Mouse (Mus musculus) retina, postnatal 1 day (tissue): ENCODE data around the gene Slc51a.

Experiments used
- DNase-seq: peaks from one replicate; pipeline ENCODE4 v3.0.0-alpha.2; 2012

The Slc51a gene

DNA sequence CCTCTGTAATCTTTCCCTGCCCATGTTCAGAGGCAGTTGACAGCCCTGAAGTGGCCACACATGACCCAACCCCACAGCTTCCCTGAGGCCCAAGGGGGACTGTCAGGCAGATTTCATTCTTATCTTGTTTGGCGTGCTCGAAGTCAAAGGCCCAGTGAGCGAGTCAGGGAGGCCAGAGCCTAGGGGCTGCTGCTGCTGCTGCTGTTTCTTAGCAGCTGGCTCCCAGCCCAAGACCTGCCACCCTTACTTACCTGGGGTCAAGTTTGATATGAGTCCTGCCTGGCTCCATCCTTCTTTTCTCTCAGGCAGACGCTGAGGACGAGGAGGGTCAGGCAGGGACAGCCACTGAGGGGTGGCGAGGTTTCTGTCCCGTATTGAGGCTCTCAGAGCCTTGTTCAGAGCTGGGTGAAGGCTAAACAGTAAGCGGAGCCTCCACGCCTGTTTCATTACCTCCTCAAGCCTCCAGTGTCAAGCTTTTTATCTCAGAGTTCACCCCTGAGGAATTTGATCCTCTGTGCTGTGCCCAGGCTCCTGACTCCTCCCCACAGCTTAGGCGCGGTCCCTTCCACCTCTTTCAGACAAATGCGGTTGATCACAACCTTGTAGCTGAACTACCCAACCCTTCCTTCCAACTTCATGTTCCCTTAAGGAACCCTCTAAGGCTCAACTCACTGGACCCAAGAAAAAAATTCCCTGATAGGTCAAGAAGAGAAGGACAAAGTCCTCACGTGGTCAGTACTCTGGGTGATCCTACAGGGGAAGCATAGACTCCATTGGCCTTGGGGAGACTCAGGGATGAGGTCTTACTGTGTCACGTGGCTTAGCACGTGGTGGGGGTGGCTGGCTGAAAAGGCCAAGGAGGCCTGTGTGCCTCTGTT is at the start of gene Slc51a:
Gene Slc51a (minus strand): TSS at position 646 of the 878 bp plus-strand sequence.
- peak; percentile 54 for DNase-seq

DNA sequence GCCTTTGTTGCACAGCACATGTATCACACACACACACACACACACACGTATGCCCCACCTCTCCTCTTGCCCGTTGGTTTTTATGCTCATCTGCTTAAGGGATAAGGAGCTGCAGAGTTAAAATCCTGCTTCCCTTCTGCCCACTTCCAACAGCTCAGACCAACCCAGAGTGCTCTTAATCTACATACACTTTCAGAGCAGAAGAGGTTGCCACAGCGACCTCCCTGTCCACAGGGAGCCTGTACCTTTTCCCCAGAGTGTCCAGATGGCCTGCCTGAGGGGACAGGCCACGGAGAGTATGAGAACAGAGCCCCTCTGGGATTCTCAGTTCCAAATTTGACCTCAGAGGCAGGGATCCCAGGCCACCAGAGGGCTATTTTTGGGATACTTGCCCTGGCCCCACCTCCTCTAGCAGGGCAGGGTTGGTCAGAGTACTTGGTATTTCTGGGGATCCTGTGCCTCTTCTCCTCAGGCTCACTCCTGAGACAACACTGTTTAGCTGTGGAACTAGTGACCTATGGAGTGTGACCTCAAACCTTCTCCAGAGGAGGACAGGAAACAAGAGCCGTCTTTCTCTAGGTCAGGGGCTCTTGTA is 47.6 kb upstream of the Slc51a start:
- peak; percentile 61 for DNase-seq

DNA sequence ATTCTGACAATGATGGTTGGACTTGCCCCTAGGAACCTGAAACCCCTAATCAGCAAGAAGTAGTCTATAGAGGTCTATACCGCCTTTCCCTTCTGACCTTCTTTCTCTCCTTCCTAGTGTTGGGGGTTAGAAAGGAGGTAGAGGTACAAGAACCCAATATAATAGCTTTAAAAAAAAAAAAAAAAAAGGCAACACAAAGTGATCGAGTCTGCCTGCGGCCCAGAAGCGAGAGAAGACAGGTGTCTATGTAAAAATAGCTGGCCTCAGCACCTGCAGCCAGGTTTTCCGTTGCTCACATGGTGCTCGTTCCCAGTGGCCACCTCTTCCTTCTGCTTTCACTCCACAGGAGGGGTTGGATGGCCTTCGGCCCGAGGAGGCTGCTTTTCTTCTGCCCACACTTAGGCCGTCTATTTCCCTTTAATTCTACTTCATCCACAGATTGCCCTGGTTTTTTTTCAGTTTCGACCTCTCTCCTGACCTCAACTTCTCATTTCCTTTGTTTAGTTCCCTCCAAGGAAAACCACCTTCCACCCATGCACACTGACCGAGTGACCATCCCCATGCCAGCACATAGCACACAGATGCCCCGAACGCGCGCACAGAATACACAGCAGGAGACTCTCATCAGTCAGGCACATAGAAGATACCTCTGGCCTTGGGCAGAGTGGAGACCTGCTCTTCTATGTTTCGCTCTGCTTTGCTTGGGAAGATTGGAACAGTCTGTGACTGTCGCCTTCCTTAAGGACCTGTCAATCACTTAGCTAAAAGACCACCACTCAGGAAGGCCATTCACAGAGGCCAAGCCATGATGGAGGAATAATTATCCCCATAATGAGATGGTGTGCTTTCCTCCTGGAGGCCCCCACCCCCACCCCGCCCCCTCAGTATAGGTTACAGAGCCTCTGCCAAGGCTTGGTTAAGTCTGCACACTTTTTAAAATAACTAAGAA is 45.5 kb upstream of the Slc51a start:
- DNase-seq, result no peak

DNA sequence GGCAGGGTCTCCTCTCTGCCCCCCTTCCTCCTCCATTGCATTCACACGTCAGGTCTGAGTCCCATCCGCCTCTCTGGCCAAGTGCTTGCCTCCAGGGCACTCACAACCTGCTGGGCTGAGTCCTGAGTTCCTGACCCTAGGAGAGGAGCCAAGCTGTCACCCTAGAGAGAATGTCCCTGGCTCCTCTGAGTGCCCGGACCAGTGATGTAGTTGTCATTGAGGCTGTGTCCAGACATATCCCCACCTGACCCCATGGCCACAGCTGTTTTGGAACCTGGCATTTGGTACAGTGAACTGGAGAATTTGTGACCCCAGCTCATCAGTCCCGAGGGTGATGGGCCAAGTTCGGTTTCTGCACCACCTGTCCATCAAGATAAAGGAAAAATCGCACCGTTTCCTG is 39.2 kb upstream of the Slc51a start:
- no peak for DNase-seq

DNA sequence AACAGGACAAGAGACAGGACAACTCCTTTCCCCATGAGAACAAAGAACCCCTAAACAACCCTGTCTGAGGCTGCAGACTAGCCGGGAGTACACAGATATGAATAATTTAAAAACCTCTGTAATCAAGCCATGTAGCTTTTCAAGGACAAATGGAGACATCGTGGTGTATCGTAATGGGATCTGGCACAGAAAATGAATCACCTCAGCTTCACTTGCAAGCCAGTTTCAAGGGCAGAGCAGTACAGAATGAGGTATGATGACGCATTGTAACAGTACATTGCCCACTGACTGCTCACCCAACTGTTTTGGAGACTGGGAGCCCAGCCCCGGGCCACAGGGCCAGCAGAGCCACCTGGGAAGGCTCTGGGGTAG is 36.6 kb upstream of the Slc51a start:
- DNase-seq, result peak; percentile 45

DNA sequence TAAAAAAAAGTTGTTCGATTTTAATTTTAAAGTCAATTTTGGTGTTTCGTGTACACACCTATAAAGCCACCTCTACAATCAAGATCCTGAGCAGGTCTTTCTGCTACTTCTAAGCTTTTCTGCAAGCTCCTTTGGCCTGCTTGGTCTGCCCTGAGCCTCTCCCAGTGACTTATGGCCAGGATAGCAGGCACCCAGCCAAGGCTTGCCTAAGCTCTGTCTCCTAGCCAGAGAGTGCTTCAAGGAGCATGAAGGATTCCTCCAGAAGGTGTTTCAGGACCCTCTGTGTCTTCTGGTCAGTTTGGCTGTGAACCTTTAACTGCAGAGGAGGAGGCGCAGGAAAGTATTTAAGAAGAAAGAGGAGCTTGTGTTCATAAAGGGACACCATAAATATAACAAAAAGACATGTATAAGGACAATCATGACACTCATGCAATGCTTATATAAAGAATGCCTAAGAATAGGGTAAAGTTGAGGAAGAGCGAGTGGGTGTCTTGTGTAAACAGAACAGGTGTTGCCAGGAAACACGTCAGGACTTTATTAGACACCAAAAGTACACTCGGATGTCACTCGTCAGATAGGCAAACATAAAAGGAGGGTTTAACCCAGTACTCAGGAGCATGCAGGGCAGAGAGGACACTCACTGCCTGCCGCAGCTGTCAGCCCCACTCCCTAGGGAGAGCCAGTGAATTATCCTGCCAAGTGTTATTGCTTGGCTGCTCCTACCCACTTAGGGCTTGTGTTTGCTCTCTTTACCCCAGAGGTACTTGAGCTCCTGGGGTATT is 36.0 kb upstream of the Slc51a start:
- DNase-seq, result no peak

DNA sequence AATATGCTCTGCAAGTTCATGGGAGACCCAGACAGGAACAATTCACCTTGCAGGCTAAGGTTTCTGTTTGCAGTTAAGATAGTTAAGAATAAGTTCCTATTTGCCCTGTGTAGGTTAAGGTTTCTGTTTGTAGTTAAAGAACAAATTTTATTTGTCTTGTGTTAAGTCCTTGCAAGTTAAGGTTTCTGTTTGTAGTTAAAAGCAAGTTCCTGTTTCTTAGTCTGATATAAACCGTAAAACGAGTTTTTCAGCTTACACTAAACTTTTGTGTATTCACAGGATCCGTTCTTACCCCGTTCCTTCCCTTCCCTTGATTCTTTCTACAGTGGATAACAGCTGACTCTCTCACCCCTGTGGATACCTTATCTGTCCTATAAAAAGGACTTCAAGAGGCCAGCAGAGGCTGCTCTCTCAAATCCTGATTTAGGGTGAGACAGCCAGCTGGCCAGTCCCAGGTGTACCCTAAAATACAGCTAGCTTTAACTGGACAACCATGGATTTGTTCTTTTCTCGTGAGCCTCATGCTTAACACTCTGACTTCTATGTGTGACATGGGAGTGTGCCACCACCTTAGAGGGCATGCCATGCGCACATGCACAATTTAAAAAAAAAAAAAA is 35.0 kb upstream of the Slc51a start:
- DNase-seq, result no peak

DNA sequence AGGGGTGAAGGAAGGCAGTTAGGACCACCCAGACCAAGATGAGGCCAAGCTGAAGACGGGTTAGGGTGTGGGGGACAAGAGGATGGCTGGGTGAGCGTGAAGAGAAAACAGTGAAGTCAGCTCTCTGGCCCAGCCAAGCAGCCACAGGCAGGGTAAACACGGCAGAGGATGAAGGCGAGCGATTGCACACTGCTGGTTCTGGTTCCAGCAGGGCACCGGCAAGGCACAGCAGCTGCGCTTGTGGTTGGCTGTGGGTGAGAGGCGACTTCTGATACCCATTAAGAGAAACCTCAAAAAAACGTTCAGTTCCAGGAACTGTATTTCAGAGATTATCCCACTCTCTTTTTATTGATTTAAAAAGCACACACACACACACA is 32.7 kb upstream of the Slc51a start:
- DNase-seq, result no peak

DNA sequence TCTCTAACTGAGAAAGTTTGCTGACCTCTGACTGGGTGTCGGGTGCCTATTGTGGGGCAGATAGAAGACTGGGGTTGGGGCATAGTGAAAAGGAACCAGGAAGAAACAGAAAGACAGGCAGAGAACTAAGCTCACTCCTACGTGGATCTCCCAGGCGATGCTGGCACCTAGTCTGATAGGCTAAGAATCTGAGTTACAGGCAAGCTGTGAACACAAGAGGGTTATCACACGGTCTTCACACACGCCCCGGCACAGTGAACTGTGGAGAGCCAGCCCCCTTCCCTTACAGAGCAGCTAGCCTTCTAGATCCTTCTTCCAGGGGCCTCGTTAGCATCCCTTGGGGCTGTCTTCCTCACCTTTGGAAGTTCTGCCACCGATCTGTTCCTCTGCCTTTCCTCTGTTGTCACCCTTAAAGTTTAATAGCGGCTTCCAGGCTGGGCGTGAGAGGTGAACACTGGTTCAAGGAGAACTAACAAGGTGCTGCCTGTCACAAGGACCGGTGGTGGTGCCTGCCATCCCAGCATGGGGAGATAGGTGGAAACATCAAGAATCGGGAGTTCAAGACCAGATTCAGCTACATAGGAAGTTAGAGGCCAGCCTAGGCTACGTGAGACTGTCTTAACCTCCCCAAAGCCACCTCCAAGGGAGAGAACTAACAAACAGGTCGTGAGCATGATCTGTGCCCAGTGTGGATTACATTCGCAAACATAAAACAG is 32.1 kb upstream of the Slc51a start:
- no peak for DNase-seq

DNA sequence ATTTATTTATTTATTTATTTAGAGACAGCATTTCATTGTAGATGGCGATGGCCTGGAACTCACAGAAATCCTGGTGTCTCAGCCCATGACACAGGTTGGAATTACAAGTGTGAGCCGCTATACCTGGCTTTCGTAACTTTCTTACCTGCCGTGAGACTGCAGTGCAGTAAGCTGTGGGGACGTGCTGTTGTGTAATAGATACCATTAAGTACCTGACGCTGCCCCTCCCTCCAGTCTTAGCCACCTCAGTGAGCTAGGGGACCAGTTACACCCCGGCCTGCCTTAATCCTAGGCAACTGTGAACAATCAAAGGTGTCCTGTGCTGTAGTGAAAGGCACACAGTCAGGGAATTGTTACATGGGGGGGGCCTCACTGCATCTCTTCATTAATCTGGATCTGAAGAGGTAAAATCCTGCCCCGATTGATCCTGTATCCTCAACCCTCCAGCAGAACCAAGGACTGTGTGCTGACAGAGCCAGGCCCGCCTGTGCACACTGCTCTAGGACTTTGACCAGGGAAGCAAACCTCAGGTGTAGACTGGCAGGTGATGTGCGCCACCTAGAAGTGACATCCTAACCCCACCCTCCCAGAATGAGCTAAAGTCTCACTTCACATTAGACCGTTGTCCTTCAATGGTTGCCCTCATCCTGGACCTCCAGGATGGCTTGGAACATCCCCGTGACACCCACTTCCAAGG is 30.3 kb upstream of the Slc51a start:
- no peak for DNase-seq

DNA sequence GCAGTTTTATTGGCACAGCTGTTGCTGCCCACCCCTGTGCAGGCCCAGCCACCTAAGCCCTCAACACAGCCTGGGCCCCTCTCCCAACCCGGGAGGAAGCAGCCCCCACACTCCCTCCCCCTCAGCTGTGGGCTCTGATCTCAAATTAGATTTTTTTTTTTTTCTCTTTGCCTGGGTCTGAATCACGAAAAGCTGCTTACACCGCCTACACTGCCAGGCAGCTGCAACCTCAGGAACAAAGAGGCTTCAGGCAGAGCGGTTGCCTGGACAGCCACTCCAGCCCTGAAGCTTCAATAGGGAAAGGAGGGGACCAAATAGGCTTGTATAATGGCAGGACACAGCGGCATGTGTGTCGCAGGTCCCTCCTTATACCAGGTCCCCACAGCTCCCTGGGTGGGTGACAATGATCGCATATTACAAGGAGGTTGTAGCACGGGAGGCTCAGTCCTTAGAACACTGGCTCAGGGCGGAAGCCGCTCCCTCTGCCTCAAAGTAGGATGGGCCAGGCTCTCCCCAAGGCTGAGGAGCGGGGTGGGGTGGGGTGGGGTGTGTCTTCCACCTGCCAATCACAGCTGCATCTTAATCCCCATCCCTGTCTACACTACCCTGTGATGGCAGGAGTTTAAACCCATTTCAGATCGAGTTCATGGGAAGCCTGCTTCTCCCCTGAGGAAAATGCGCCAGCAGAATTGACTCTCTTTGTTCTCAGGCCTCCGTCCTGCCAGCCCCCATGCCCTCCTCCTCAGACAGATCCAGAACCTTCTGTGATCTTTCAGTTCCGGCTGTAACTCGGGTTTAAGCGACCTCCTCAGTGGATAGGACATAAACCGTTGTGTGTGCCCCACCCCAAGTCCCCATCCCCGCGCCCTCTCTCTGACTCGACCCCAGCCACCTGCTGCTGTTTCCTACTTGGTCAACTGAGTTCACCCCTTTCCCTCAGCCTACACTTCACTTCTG is 28.6 kb upstream of the Slc51a start:
- DNase-seq, result peak; percentile 91

DNA sequence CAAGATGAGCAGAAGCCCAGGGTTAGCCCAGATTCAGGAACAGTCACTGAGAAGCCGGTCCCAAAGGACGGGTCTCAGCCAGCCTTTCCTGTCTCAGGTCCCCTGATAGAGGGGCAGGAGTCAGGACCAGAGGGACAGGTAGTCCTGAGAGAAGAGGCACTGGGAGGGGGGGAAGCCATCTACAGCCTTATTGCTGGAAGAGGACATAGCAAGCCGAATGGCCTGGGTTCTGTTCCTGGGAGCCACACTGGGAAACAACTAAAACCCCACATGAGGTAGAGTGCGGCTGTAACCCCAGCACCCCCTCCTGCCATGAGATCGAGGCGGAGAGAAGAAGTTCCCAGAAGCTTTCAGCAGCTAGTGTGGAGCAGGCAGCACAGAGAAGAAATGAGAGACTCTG is 26.3 kb upstream of the Slc51a start:
- no peak for DNase-seq

DNA sequence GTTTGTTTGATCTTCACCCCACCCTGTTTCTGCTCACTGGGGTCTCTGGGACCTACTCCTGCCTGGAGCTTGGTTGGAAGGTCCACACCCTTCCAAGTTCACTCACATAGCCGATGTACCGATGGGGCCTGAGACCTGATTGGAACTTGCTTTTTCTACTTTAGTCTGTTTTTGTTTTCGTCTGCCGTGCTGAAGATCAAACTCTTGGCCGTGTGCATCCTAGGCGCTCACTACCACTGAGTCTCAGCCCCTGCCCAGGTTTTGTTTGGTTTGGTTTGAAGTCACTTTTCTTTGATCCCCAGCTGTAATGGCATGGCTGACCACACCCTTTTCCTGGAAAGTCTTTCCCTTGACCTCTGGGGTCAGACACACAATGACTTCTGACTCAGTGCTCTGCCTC is 25.7 kb upstream of the Slc51a start:
- DNase-seq, result no peak

DNA sequence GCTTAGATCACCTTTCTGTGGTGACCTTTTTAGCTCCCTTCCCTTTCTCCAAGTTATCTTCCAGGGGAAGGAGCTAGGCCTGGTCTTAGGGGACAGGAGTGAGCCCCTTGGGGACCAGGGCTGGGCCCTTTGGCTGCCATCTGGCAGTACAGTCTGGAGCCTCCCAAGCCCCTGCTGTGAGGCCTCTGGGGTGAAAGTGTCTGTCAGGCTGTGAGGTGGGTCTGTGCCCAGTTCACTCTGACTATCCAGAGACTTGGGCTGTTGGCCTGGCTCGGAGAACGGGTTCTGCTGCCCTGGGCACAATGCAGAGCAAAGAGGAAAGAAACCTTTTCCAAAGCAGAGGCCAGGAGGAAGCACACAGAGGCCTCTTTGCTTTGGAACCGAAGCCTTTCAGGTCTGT is 25.2 kb upstream of the Slc51a start:
- DNase-seq, result no peak

DNA sequence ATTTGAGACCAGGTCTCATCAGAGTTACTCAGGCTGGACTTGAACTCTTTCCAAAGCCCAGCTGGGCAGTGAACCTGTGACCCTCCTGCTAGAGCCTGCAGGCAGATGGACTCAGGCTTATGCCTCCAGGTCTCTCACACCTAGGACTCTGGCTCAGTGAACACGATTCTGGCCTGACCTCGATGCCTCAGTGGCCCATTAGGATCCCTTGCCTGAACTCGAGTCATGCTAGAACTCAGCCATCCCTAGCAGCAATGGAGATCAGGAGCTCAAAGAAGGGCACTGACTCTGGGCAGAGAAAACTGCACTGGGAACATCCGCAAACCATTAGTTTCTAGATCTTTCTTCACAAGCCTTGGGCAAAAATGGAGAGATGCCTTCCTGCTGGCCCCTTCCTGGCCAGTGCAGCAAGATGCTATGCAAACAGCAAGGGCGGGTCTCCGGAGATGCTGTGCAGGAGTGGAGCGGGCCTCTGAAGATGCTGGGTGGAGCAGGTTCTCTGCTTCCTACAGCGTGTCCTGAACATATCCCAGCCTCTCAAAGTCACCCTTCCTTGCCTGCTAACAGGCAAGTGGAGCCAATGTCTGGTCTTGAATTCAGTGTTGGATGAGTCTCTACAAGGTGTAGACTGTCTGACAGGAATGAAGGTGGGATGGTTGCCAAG is 24.3 kb upstream of the Slc51a start:
- DNase-seq, result no peak

DNA sequence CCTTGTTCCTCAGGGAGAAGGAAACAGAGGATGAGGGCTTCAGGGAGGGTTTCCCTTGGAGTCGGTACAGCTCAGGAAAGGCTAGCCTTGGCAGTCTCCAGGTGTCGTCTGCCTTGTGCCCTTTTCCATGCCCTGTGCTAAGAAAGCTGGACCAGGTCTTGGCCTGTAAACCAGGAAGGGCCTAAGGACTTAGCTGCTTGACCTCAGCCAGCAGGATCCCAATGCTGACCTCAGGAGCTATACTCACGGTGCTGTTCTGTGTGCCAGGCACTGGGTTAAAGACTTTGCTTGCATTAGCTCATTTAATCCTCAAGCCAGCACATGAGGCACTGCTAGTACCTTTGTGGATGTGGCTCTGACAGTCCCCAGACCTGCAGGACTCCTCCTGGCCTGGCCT is 23.7 kb upstream of the Slc51a start:
- no peak for DNase-seq

DNA sequence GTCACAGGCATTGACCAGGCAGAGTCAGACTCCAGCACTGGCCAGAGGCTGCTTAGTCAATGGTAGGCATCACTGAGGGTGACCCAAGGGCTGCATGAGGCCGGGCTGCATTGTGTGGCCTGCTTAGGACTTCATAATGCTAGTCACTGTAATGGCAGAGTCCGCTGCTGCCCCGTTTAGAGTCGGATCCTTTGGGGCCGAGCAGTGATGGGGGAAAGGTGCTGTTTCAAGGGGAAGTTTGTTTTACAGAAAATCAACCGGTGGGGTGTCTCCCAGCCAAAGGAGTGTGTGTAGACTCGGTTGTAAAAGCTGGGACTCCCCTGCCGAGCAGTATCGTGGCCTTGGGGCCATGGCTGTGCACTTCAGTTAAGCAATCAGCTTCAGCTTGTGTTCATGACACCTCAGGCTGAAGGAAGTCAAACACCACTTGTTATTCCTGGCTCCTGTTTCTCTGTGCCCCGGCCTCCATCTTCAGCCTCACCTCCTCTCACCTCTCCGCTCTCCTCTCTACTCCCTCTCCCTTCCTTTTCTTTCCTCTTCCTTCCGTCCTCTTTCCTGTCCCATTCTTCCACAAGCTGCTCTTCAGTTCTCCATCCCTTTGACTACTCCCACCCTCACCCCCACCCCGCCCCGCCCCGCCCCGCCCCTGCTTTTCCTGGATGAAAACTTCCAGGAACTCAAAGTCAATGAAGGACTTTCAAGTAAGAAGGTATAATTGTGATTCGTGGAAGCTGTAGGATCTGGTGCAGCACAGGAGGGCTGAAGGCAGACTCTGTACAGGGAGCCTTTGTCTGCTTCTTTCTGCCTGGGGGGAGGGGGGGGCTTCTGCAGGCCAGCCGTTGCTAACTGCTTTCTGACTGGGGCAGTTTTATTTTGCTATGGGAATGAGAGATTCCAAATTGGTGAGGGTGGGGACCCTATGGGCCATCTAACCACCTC is 23.0 kb upstream of the Slc51a start:
- DNase-seq, result no peak
